Mouse (Mus musculus): Measurements from ENCODE around the gene Rex1bd. TPM values are rescaled to one million over a fixed set of nuclear protein-coding genes. Genes with fewer than 3 reads are reported as not detected.

The Rex1bd gene
- polyA plus RNA-seq, 1 experiment from 2014 or later = 115 TPM

DNA sequence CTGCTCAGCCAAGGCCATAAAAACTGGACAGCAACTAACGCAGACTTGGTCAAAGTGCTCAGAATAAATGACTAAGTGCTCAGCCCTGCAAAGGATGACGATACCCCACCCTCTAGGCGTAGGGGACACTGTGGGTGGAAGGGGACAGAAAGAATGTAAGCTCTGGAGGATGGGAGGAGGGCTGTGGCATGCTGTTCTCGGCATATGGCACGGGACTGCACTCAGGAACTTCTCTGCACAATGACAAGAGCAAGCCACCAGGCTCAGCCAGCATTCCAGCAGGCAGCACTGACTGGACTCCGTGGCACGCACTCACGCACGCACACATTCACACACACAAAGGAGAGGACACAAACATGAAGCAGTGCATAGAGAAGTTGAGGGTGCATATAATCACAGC is 45.9 kb downstream of the Rex1bd start:
- Histone ChIP-seq H3K27me3 (replicated peaks) (no peaks in the 10 kb centered on the region), H3K27ac (ENCODE audit: poor library complexity, severe bottlenecking) (no peak overlapping the region; the same call in 1 of the 2 replicates), H3K4me1 (replicated peaks) (peaks cover 33% of the 10 kb centered on the region), H3K9me3 (replicated peaks) (no peaks in the 10 kb centered on the region), H3K9ac (no peak overlapping the region), H3K4me3 (no peak overlapping the region), H3K36me3 (peaks cover 3% of the 10 kb centered on the region; the same call in 1 of the 2 replicates), H3K4me2 (no peak overlapping the region)
- ATAC-seq (ENCODE audit: insufficient number of reproducible peaks, low FRiP score) = no peak
- 59% methylated on average over 9 of the region's 9 CpGs for WGBS

DNA sequence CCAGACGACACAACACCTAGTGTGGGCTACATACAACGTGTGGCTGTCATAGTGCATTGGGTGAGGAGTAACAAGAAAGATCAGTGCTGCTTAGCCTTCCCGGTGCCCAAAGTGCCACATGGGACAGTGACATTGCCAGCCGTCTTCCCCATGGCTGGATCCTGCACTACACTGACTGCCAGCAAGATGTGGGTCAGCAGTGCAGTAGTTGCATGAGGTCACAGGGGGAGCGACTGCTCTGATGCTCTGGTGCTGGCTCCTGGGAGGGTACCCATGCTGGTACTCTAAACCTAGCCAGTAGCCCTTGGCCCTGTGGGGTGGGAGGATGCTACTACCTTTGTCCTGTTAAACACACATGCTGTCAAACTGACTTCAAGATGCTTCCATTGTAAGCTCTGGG is 46.4 kb downstream of the Rex1bd start:
- Histone ChIP-seq H3K4me1 (replicated peaks) (peaks cover 33% of the 10 kb centered on the region), H3K4me3 (no peak overlapping the region), H3K9me3 (replicated peaks) (no peaks in the 10 kb centered on the region), H3K36me3 (0 out of 2 replicates have a peak, but pooled peaks cover 3% of the 10 kb centered on the region), H3K27ac (ENCODE audit: poor library complexity, severe bottlenecking) (no peak overlapping the region; the same call in 1 of the 2 replicates), H3K27me3 (replicated peaks) (no peaks in the 10 kb centered on the region), H3K9ac (no peak overlapping the region), H3K4me2 (no peak overlapping the region)
- ATAC-seq (ENCODE audit: insufficient number of reproducible peaks, low FRiP score) = no peak
- 86% methylated on average over 5 of the region's 5 CpGs for WGBS

DNA sequence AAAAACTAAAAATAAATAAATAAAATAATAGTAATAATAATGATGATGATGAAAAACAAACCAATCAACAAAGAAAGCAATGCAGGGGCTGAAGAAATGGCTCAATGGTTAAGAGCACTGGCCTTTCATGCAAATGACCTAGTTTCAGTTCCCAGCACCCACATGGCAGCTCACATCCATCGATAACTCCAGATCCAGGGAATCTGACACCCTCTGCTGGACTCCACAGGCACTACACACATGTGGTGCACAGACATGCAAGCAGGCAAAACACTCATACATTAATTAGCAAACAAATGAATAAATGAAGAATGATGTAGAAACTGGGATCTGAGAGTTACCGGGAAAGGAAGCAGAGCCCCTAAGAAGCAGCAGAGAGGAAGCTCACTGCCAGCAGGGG is 46.9 kb downstream of the Rex1bd start:
- no peak overlapping the region for H3K4me2 ChIP-seq
- no peak overlapping the region for H3K4me3 ChIP-seq
- 100% methylated on average over 2 of the region's 2 CpGs for WGBS
- H3K27ac ChIP-seq (ENCODE audit: poor library complexity, severe bottlenecking) = no peak overlapping the region
- 0 out of 2 replicates have a peak, but pooled peaks cover 3% of the 10 kb centered on the region for H3K36me3 ChIP-seq
- no peak overlapping the region for H3K9ac ChIP-seq
- no peaks in the 10 kb centered on the region for H3K27me3 ChIP-seq (replicated peaks)
- no peaks in the 10 kb centered on the region for H3K9me3 ChIP-seq (replicated peaks)
- H3K4me1 ChIP-seq (replicated peaks) = peaks cover 30% of the 10 kb centered on the region
- no peak for ATAC-seq (ENCODE audit: insufficient number of reproducible peaks, low FRiP score)

DNA sequence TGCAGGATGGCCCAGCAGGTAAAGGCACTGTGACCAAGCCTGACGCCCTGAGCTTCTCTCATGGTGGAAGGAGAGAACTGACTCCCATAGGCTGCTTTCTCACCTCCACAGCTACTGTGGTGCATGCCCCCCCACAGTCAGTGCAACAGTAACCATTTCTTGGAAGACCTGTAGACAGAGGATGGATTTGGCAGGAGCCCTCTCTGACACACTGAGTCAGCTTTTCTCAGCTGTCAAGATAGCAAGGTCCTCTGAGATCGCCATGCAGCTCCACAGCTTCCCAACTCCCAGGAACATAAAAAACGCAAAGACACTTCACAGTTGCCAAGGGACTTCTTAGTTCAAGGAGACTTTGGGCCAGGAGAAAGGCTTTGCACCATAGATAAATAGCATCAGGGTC is 48.1 kb downstream of the Rex1bd start:
- Histone ChIP-seq H3K4me2 (no peak overlapping the region), H3K9me3 (replicated peaks) (no peaks in the 10 kb centered on the region), H3K4me3 (no peak overlapping the region), H3K27ac (ENCODE audit: poor library complexity, severe bottlenecking) (no peak overlapping the region), H3K36me3 (0 out of 2 replicates have a peak, but pooled peaks cover 3% of the 10 kb centered on the region), H3K4me1 (replicated peaks) (peaks cover 41% of the 10 kb centered on the region), H3K27me3 (replicated peaks) (no peaks in the 10 kb centered on the region), H3K9ac (no peak overlapping the region)
- no peak for ATAC-seq (ENCODE audit: insufficient number of reproducible peaks, low FRiP score)
- WGBS = 69% methylated on average over 3 of the region's 3 CpGs

GRCm38 (mm10) chr8:70457882-70458281 is 48.7 kb downstream of the Rex1bd start:
- H3K36me3 ChIP-seq = 0 out of 2 replicates have a peak, but pooled peaks cover 3% of the 10 kb centered on the region
- H3K4me2 ChIP-seq = no peak overlapping the region
- H3K4me3 ChIP-seq = no peak overlapping the region
- no peak for ATAC-seq (ENCODE audit: insufficient number of reproducible peaks, low FRiP score)
- WGBS = 84% methylated on average over 6 of the region's 6 CpGs
- H3K9ac ChIP-seq = no peak overlapping the region
- no peaks in the 10 kb centered on the region for H3K27me3 ChIP-seq (replicated peaks)
- no peak overlapping the region for H3K27ac ChIP-seq (ENCODE audit: poor library complexity, severe bottlenecking)
- H3K9me3 ChIP-seq (replicated peaks) = no peaks in the 10 kb centered on the region
- peaks cover 45% of the 10 kb centered on the region for H3K4me1 ChIP-seq (replicated peaks)

DNA sequence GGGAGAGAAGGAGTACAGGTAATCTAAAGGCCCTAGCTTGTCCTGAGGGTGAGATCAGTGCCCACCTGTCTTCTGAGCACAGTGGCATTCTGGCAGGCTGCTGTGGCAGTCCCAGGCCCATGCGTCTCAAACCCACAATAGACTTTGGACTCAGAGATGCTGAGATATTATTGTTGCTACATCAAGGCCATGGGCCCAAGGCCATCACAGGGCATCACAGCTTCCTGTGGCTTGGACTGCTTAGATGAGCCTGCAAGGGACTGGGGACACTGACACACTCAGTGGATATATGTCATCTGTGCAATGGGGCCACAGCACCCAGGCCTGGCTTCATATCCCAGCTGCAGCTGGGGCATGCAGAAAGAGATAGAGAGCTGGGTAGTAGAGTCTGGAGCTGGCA is 49.6 kb downstream of the Rex1bd start:
- Histone ChIP-seq H3K4me2 (no peak overlapping the region), H3K27ac (ENCODE audit: poor library complexity, severe bottlenecking) (no peak overlapping the region), H3K4me3 (no peak overlapping the region), H3K9me3 (replicated peaks) (no peaks in the 10 kb centered on the region), H3K27me3 (replicated peaks) (peaks cover 5% of the 10 kb centered on the region), H3K4me1 (replicated peaks) (peaks cover 48% of the 10 kb centered on the region), H3K9ac (no peak overlapping the region), H3K36me3 (peaks cover 8% of the 10 kb centered on the region)
- WGBS = 86% methylated on average over 1 of the region's 1 CpGs
- no peak for ATAC-seq (ENCODE audit: insufficient number of reproducible peaks, low FRiP score)

Other genes with a start within 250 kb of the Rex1bd start
- gene Homer3, start 223.9 kb downstream of the Rex1bd start, polyA plus RNA-seq (2016; fragmentation: Nextera tagmentation; extraction: Ambion mirVana) = 46.0 and 48.4 TPM in 2 replicates
- gene Ddx49, start 204.3 kb downstream of the Rex1bd start, polyA plus RNA-seq (2016; fragmentation: Nextera tagmentation; extraction: Ambion mirVana) = 32.8 and 34.3 TPM in 2 replicates
- 251 and 272 TPM in 2 replicates for gene Cope, start 204.2 kb downstream of the Rex1bd start, polyA plus RNA-seq (2016; fragmentation: Nextera tagmentation; extraction: Ambion mirVana)
- 2.1 and 2.5 TPM in 2 replicates for gene Cers1, start 191.0 kb downstream of the Rex1bd start, polyA plus RNA-seq (2016; fragmentation: Nextera tagmentation; extraction: Ambion mirVana)
- 2.1 TPM in 2 replicates for gene Gdf1, start 176.9 kb downstream of the Rex1bd start, polyA plus RNA-seq (2016; fragmentation: Nextera tagmentation; extraction: Ambion mirVana)
- gene Upf1, start 153.5 kb downstream of the Rex1bd start, polyA plus RNA-seq (2016; fragmentation: Nextera tagmentation; extraction: Ambion mirVana) = 24.5 and 25.5 TPM in 2 replicates
- 2.7 and 3.6 TPM in 2 replicates for gene Comp, start 133.2 kb downstream of the Rex1bd start, polyA plus RNA-seq (2016; fragmentation: Nextera tagmentation; extraction: Ambion mirVana)
- gene Crtc1, start 67.2 kb downstream of the Rex1bd start, polyA plus RNA-seq (2016; fragmentation: Nextera tagmentation; extraction: Ambion mirVana) = 14.9 and 15.0 TPM in 2 replicates
- gene Klhl26, start 29.8 kb downstream of the Rex1bd start, polyA plus RNA-seq (2016; fragmentation: Nextera tagmentation; extraction: Ambion mirVana) = 12.6 and 14.0 TPM in 2 replicates
- 0.22 and 0.33 TPM in 2 replicates for gene Tmem59l, start 19.4 kb downstream of the Rex1bd start, polyA plus RNA-seq (2016; fragmentation: Nextera tagmentation; extraction: Ambion mirVana)
- gene Crlf1, start 13.6 kb downstream of the Rex1bd start, polyA plus RNA-seq (2016; fragmentation: Nextera tagmentation; extraction: Ambion mirVana) = 1.00 and 1.8 TPM in 2 replicates
- gene Uba52, start 4.0 kb upstream of the Rex1bd start, polyA plus RNA-seq (2016; fragmentation: Nextera tagmentation; extraction: Ambion mirVana) = 779 and 792 TPM in 2 replicates
- 227 and 231 TPM in 2 replicates for gene Fkbp8, start 21.0 kb upstream of the Rex1bd start, polyA plus RNA-seq (2016; fragmentation: Nextera tagmentation; extraction: Ambion mirVana)
- 64.2 and 65.7 TPM in 2 replicates for gene Kxd1, start 21.2 kb upstream of the Rex1bd start, polyA plus RNA-seq (2016; fragmentation: Nextera tagmentation; extraction: Ambion mirVana)
- 13.5 and 14.7 TPM in 2 replicates for gene Ell, start 32.7 kb upstream of the Rex1bd start, polyA plus RNA-seq (2016; fragmentation: Nextera tagmentation; extraction: Ambion mirVana)
- gene Isyna1, start 87.6 kb upstream of the Rex1bd start, polyA plus RNA-seq (2016; fragmentation: Nextera tagmentation; extraction: Ambion mirVana) = 138 and 142 TPM in 2 replicates
- 76.0 and 78.6 TPM in 2 replicates for gene Ssbp4, start 102.1 kb upstream of the Rex1bd start, polyA plus RNA-seq (2016; fragmentation: Nextera tagmentation; extraction: Ambion mirVana)
- 0.65 and 0.71 TPM in 2 replicates for gene Lrrc25, start 109.4 kb upstream of the Rex1bd start, polyA plus RNA-seq (2016; fragmentation: Nextera tagmentation; extraction: Ambion mirVana)
- gene Gdf15, start 125.7 kb upstream of the Rex1bd start, polyA plus RNA-seq (2016; fragmentation: Nextera tagmentation; extraction: Ambion mirVana) = 1.0 and 1.1 TPM in 2 replicates
- 32.1 and 35.6 TPM in 2 replicates for gene Pgpep1, start 153.6 kb upstream of the Rex1bd start, polyA plus RNA-seq (2016; fragmentation: Nextera tagmentation; extraction: Ambion mirVana)
- 289 and 301 TPM in 2 replicates for gene Lsm4, start 166.5 kb upstream of the Rex1bd start, polyA plus RNA-seq (2016; fragmentation: Nextera tagmentation; extraction: Ambion mirVana)
- 183 and 206 TPM in 2 replicates for gene Jund, start 192.2 kb upstream of the Rex1bd start, polyA plus RNA-seq (2016; fragmentation: Nextera tagmentation; extraction: Ambion mirVana)
- gene Iqcn, start 196.7 kb upstream of the Rex1bd start, polyA plus RNA-seq (2016; fragmentation: Nextera tagmentation; extraction: Ambion mirVana) = 0.04 and 0.06 TPM in 2 replicates
- not detected in 2 replicates for gene Gm3336, start 211.8 kb upstream of the Rex1bd start, polyA plus RNA-seq (2016; fragmentation: Nextera tagmentation; extraction: Ambion mirVana)
- 0.05 and 0.09 TPM in 2 replicates for gene Pde4c, start 217.0 kb upstream of the Rex1bd start, polyA plus RNA-seq (2016; fragmentation: Nextera tagmentation; extraction: Ambion mirVana)
- gene Rab3a, start 247.9 kb upstream of the Rex1bd start, polyA plus RNA-seq (2016; fragmentation: Nextera tagmentation; extraction: Ambion mirVana) = 19.1 and 19.2 TPM in 2 replicates

All from heart, embryonic 12.5 days (tissue).